Mouse (Mus musculus) stomach, postnatal 0 days (tissue): ENCODE measurements around the gene Abcb10. TPM values are rescaled to one million over a fixed set of nuclear protein-coding genes. Genes with fewer than 3 reads are reported as not detected.
A peak's percentile ranks its signal among the peaks of the same experiment; 100 is the strongest.

ENCODE experiments used
- ATAC-seq: fragments of 200-750 bp; cut with Nextera tagmentation; 2 replicates; pipeline ENCODE4 v1.8.0; 2017; ENCODE audit not compliant: low FRiP score, low TSS enrichment
- DNase-seq: peaks from one replicate; pipeline ENCODE4 v3.0.0-alpha.2; 2016; ENCODE audit warnings: low spot score
- H3K27ac ChIP-seq: fragments of 300-500 bp; sonication (generic); replicated peaks from 2 replicates; pipeline ENCODE4 v1.5.1; 2014; ENCODE audit warnings: mild to moderate bottlenecking, control low read depth
- H3K27me3 ChIP-seq: fragments of 300-500 bp; sonication (generic); 2 replicates; pipeline ENCODE4 v1.6.1; 2014; ENCODE audit warnings: low read length; ENCODE audit not compliant: control insufficient read depth, insufficient read depth
- H3K36me3 ChIP-seq: fragments of 300-500 bp; sonication (generic); 2 replicates; pipeline ENCODE4 v1.6.1; 2014; ENCODE audit warnings: low read length, mixed read lengths; ENCODE audit not compliant: control insufficient read depth, insufficient read depth
- H3K4me1 ChIP-seq: fragments of 300-500 bp; sonication (generic); replicated peaks from 2 replicates; pipeline ENCODE4 v1.6.1; 2014; ENCODE audit warnings: antibody characterized with exemption; ENCODE audit not compliant: control insufficient read depth, insufficient read depth
- H3K4me2 ChIP-seq: fragments of 300-500 bp; sonication (generic); replicated peaks from 2 replicates; pipeline ENCODE4 v1.6.1; 2014; ENCODE audit warnings: low read depth, mild to moderate bottlenecking, control low read depth, moderate library complexity
- H3K4me3 ChIP-seq: fragments of 300-500 bp; sonication (generic); 2 replicates; pipeline ENCODE4 v1.5.1; 2014; ENCODE audit warnings: low read depth, low read length, control low read depth
- H3K9ac ChIP-seq: fragments of 300-500 bp; sonication (generic); 2 replicates; pipeline ENCODE4 v1.6.1; 2014; ENCODE audit warnings: mild to moderate bottlenecking, low read length, control low read depth, mixed read lengths
- H3K9me3 ChIP-seq: fragments of 300-500 bp; sonication (generic); 2 replicates; pipeline ENCODE4 v1.6.1; 2016; ENCODE audit warnings: low read length; ENCODE audit not compliant: control insufficient read depth
- CTCF ChIP-seq: IDR thresholded peaks from 2 replicates; pipeline ENCODE4 v1.5.1; 2016; ENCODE audit warnings: antibody characterized with exemption, low read depth, mild to moderate bottlenecking, moderate library complexity
- EP300 ChIP-seq: optimal IDR thresholded peaks from 2 replicates; pipeline ENCODE3; 2016; ENCODE audit warnings: antibody characterized with exemption
- WGBS: fragments of 180-500 bp; shearing (Covaris S2); extraction: QIAGEN DNeasy Blood & Tissue Kit; methylation state at CpG from one replicate; pipeline ENCODE4 v1.1.7; 2014; 5-methylcytosine and 5-hydroxymethylcytosine counted together
- polyA plus RNA-seq: library from polyadenylated mRNA; unstranded; fragments of >200 nt; fragmentation: Nextera tagmentation; extraction: Ambion mirVana; gene quantifications from 2 replicates; pipeline ENCODE4 v1.2.1, GENCODE M21; 2015

Gene Abcb10
- polyA plus RNA-seq, 1 experiment from 2014 or later: 14.7 TPM

DNA sequence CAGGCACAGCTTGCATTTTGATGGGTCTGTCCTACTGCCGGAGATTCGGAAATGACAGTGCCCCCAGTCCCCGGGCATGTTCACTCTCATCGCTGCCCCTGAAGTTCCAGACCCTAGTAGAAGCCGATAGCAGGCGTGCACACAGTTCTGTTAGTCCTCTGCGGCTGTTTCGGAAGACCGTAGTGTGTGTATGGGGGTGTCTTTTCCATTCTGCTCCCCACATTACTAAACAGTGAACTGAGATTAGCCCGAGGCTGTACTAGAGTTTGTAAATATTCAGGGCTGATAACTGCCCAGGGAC, 33.3 kb downstream of the Abcb10 start:
- Histone ChIP-seq H3K4me1 (no peaks in the 10 kb centered on the region; the same call in 1 of the 2 replicates), H3K27ac (peak overlapping the region; percentile 94), H3K4me2 (peak overlapping the region; percentile 93), H3K27me3 (no peaks in the 10 kb centered on the region), H3K4me3 (peak overlapping the region; percentile 77), H3K9ac (peak overlapping the region; percentile 87), H3K9me3 (no peaks in the 10 kb centered on the region), H3K36me3 (peaks cover 7% of the 10 kb centered on the region; the same call in 1 of the 2 replicates)
- 3% methylated on average over 10 of the region's 10 CpGs for WGBS
- no peak for DNase-seq
- no peak for TF ChIP-seq CTCF
- no peak for TF ChIP-seq EP300
- ATAC-seq: peak; percentile 19

DNA sequence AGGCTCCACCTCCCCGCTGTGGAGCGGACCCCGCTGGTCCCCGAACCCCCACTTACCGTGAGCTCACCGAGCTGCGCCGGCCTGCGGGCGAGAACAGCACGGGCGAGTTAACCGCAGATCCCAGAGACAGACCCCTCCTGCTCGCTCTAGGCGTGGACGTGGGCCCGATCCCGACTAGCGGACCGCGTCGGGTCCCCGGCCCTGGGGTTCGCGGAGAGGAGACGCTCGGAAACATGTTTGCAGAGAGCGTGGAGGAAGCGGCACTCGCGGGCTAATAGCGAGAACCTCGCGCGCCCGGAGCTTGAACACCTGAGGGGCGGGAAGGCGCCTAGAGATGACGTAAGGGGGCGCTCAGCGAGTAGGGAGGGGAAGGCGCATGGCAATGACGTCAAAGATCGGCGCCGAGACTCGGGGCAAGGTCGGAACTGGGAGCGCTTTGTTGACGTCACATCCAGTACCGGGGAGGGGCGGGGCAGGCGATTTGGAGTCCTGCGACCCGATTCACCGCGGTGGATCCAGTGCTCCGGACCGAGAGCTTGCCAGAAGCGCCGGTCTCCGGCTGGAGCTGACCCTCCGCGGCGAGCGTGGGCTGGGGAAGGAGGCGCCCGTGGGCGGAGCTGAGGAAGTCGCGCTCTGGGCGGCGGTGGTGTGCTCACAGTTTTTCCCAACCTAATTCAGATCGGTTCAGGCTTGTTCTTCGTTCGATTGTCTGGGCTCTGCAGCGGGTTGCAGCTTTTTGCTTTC, 33.8 kb downstream of the Abcb10 start, which contains the start of gene Nup133:
Gene Nup133, minus strand, starts transcription at position 324 of the 744 bp plus-strand sequence.
- ATAC-seq: peak; percentile 87
- peaks cover 7% of the 10 kb centered on the region; the same call in 1 of the 2 replicates for H3K36me3 ChIP-seq
- peak; percentile 100 for DNase-seq
- under 1% methylated on average over 77 of the region's 77 CpGs for WGBS
- peak within 1 kb of the TSS; percentile 93 for H3K4me2 ChIP-seq
- H3K9ac ChIP-seq: peak within 1 kb of the TSS; percentile 87
- TF ChIP-seq EP300 (no peak), CTCF (no peak)
- no peaks in the 10 kb centered on the region for H3K9me3 ChIP-seq
- no peaks in the 10 kb centered on the region for H3K27me3 ChIP-seq
- H3K27ac ChIP-seq: peak within 1 kb of the TSS; percentile 94
- no peaks in the 10 kb centered on the region; the same call in 1 of the 2 replicates for H3K4me1 ChIP-seq
- peak within 1 kb of the TSS; percentile 77 for H3K4me3 ChIP-seq

GRCm38 (mm10) chr8:123929026-123929425, 53.9 kb downstream of the Abcb10 start:
- Histone ChIP-seq H3K27me3 (no peaks in the 10 kb centered on the region), H3K9me3 (no peaks in the 10 kb centered on the region), H3K36me3 (peaks cover 15% of the 10 kb centered on the region), H3K27ac (no peak overlapping the region), H3K4me1 (no peaks in the 10 kb centered on the region), H3K4me3 (no peak overlapping the region), H3K9ac (no peak overlapping the region), H3K4me2 (no peak overlapping the region)
- no peak for DNase-seq
- TF ChIP-seq EP300: no peak
- 91% methylated on average over 7 of the region's 7 CpGs for WGBS
- no peak for ATAC-seq

- H3K36me3 ChIP-seq: peaks cover 12% of the 10 kb centered on the region
- no peak overlapping the region for H3K4me2 ChIP-seq
- DNase-seq (no peak), ATAC-seq (no peak)
- no peaks in the 10 kb centered on the region for H3K9me3 ChIP-seq
- 88% methylated on average over 3 of the region's 3 CpGs for WGBS
- no peaks in the 10 kb centered on the region for H3K27me3 ChIP-seq
- no peak overlapping the region for H3K27ac ChIP-seq
- no peak overlapping the region for H3K9ac ChIP-seq
- no peak overlapping the region for H3K4me3 ChIP-seq
- TF ChIP-seq CTCF (no peak), EP300 (no peak)
- H3K4me1 ChIP-seq: no peaks in the 10 kb centered on the region
Measured at GRCm38 (mm10) chr8:123925671-123926070, 57.3 kb downstream of the Abcb10 start.

- Histone ChIP-seq H3K27me3 (no peaks in the 10 kb centered on the region), H3K4me3 (no peak overlapping the region), H3K27ac (no peak overlapping the region), H3K9ac (no peak overlapping the region), H3K36me3 (peaks cover 19% of the 10 kb centered on the region), H3K4me1 (no peaks in the 10 kb centered on the region), H3K4me2 (no peak overlapping the region), H3K9me3 (no peaks in the 10 kb centered on the region)
- DNase-seq (peak; percentile 87), ATAC-seq (peak; percentile 90)
- TF ChIP-seq EP300 (no peak), CTCF (peak; percentile 96)
- 19% methylated on average over 2 of the region's 2 CpGs for WGBS
Measured at GRCm38 (mm10) chr8:123924719-123925118, 58.2 kb downstream of the Abcb10 start.

GRCm38 (mm10) chr8:123914635-123915034, 68.3 kb downstream of the Abcb10 start:
- Histone ChIP-seq H3K4me1 (no peaks in the 10 kb centered on the region), H3K9me3 (no peaks in the 10 kb centered on the region), H3K4me3 (no peak overlapping the region), H3K27me3 (no peaks in the 10 kb centered on the region), H3K36me3 (peaks cover 33% of the 10 kb centered on the region), H3K9ac (no peak overlapping the region), H3K4me2 (no peak overlapping the region), H3K27ac (no peak overlapping the region)
- WGBS: 99% methylated on average over 3 of the region's 3 CpGs
- TF ChIP-seq EP300 (no peak), CTCF (no peak)
- ATAC-seq (no peak), DNase-seq (no peak)
